Mouse (Mus musculus) urinary bladder, postnatal 14 days (tissue): ENCODE data around the gene Plp2.

Experiments used
- DNase-seq: peaks from one replicate; pipeline ENCODE4 v3.0.0; 2021; ENCODE audit warnings: low spot score

Gene Plp2

GRCm38 (mm10) chrX:7661086-7661485, 10.1 kb downstream of the Plp2 start:
- no peak for DNase-seq

DNA sequence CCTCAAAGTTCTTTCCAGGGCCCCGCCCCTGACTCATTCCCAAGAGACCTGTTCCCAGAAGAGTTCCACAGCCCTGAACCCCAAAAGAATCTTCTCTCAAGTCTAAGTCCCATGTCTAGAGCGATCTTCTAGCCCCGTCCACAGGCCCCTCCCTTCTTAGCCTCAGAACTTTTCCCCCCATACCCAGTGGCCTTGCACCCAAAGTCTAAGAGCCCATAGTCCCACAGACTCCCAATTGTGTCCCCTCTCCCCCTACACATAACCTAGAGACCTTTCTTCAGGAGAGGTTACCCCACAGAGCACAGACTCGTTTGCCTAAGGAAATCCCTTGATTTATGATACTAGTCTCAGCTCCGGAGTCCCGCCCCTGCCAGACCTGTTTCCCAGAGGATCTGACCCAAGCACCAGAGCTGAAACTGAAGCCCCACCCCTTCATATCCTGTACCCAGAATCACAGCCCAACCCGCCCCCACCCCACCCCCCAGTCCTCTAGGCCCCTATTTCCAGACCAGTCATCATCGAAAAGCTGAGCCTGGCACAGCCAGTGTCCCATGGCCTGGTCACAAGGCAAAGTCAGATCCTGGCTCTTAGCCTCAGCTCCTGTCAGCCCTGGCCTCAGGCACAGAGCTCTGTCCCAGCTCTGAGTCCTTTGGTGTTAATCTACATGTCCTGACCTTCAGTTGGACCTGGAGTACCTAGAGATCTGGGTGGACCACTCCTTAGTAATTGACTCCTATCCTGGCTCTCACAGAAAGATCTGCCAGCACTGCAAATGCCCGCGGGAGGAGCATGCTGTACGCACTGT, 12.2 kb downstream of the Plp2 start:
- DNase-seq: peak; percentile 47

- DNase-seq: peak; percentile 56
Observed at GRCm38 (mm10) chrX:7658031-7658784, 13.0 kb downstream of the Plp2 start.

DNA sequence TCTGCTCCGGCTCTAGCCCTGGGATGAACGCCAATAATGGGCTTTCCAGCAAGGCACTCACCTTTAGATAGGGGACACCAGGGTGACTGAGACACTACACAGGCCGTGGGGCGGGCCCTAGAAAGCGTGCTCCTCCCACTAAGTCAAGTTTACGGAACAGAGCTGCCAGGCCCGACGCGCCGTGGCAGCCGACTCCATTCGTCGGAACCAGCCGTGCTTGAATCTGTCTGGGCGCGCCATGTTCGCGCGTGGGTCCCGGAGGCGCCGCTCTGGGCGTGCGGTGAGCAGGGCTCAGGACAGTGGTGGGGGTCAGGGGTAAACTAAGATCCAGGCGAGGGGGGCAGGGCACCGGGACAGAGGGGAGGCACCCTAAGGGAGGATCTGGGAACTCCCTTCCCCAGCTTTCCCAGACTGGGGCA, 14.0 kb downstream of the Plp2 start, which contains the start of gene Prickle3:
Prickle3 (plus strand) TSS at position 40 of the 419 bp plus-strand sequence.
- peak; percentile 64 for DNase-seq

- DNase-seq: peak; percentile 82
Observed at GRCm38 (mm10) chrX:7648671-7649304, 22.4 kb downstream of the Plp2 start.

DNA sequence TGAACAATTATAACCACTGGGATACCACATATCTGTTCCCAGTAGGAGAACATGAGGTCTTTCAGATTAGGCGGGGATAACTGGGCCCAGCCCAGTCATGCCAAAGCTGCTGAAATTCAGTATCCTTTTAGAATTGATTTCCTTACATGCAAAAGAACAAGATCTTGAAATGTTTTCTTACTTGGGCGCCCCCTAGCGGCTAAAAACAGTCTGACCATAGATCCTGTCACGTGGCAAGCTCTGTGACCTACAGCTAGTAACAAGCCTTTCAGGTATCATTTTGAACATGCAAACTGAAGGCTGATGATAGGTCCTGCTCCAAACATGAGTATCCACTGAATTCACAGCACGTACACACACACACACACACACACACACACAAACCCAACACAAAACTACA, 25.8 kb downstream of the Plp2 start:
- peak; percentile 78 for DNase-seq

DNA sequence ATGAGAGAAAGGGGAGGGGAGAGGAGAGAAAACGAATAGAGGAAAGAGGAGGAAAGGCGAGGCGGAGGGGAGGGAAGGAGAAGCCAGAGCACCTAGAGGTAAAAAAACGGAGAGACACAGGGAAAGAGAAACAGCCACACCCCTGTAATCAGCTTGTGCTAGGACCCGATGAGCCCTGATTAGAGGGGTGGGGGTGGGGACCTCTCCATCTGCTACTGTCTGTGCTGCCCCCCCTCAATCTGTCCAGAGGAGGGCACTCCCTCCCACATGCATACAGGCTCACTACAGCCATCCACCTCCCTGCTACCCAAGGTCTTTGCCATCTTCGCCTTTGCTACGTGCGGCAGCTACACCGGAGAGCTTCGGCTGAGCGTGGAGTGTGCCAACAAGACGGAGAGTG, 30.4 kb downstream of the Plp2 start:
- no peak for DNase-seq

GRCm38 (mm10) chrX:7639536-7640325, 31.5 kb downstream of the Plp2 start:
- DNase-seq: no peak

DNA sequence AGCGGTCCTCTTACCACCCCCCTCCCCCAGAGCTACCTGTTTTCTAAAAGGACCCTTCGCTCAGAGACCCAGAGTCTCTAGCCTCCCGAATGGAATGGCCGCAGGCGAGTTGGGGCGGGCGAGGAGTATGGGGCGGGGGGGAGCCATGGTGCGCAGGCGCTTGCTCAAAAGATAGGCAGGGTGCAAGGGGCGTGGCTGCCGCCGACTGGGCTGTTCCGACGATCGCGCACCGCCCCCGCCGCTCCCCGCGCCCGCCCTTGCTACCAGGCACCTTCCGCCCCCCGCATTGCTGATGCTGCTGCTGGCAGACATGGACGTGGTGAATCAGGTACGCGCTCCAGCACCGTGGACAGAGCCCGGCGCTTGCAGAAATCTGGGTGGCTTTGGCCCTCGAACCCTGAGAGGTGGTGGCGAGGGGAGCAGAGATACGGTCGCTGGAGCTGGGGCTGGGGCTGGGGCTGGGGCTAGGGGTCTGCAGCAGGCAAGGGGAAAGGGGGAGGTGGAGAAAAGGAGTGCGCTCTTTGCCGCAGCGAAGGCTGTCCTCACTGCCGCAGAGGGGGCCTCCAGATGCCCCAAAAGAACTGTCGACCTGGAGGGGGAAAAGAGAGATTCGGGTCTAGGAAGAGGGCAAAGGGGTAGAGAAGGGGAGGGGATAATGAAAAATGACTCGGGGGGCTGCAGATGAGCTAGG, 32.6 kb downstream of the Plp2 start, which contains the start of gene Syp:
Syp (plus strand) TSS at position 71 of the 691 bp plus-strand sequence.
- DNase-seq: peak; percentile 70

- DNase-seq: no peak
Observed at GRCm38 (mm10) chrX:7635101-7635500, 36.1 kb downstream of the Plp2 start.

DNA sequence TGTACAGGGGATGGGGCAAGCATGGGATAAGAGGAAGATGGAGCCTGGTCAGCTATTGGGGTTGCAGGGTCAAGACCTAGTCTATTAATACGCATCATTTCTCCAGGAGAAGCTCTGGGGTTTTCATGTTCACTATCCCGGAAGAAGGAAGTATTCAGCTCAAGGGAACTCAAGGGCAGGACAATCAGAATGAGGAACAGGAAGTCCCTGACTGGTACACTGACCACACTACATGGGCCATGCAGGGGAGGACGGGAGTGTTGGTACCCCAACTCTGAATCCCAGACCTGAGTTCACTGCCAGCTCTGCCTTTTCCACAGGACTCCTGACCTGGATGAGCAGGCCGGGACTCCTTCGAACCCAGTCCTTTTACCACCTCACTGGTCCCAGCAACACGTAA, 38.6 kb downstream of the Plp2 start:
- DNase-seq: no peak
